Mouse (Mus musculus) ES-Bruce4 (cell line): Measurements from ENCODE around the gene Hba-a1. TPM values are rescaled to one million over a fixed set of nuclear protein-coding genes. Genes with fewer than 3 reads are reported as not detected.

Source experiments
- H3K27ac ChIP-seq: 2 replicates; pipeline ENCODE4 v1.5.1; 2012; ENCODE audit warnings: low read length, inconsistent platforms; ENCODE audit not compliant: insufficient read depth
- H3K27me3 ChIP-seq: 2 replicates; pipeline ENCODE4 v1.6.1; 2012; ENCODE audit warnings: mild to moderate bottlenecking, low read length, inconsistent platforms; ENCODE audit not compliant: control insufficient read depth, poor library complexity, insufficient read depth, severe bottlenecking
- H3K36me3 ChIP-seq: 2 replicates; pipeline ENCODE4 v1.6.1; 2012; ENCODE audit warnings: inconsistent platforms, mild to moderate bottlenecking, low read length, moderate library complexity; ENCODE audit not compliant: control insufficient read depth, poor library complexity, insufficient read depth, severe bottlenecking
- H3K4me1 ChIP-seq: one replicate; pipeline ENCODE4 v1.8.1; 2011; ENCODE audit warnings: low read length; ENCODE audit not compliant: control insufficient read depth, insufficient read depth
- H3K4me3 ChIP-seq: 2 replicates; pipeline ENCODE4 v1.5.1; 2011; ENCODE audit warnings: low read depth, mild to moderate bottlenecking, low read length
- H3K9ac ChIP-seq: 2 replicates; pipeline ENCODE4 v1.6.1; 2012; ENCODE audit warnings: low read depth, mild to moderate bottlenecking, inconsistent platforms; ENCODE audit not compliant: poor library complexity, severe bottlenecking
- H3K9me3 ChIP-seq: replicated peaks from 2 replicates; pipeline ENCODE4 v1.6.1; 2012; ENCODE audit warnings: mild to moderate bottlenecking, low read length, inconsistent platforms; ENCODE audit not compliant: control insufficient read depth, poor library complexity, insufficient read depth, severe bottlenecking
- CTCF ChIP-seq: IDR thresholded peaks from one replicate; pipeline ENCODE4 v1.8.1; 2011; ENCODE audit warnings: low read depth, low read length
- EP300 ChIP-seq: IDR thresholded peaks from 2 replicates; pipeline ENCODE4 v1.6.1; 2011; ENCODE audit warnings: low read depth, low read length; ENCODE audit not compliant: insufficient read depth
- POLR2A ChIP-seq: IDR thresholded peaks from one replicate; pipeline ENCODE4 v1.8.1; 2011; ENCODE audit warnings: low read length; ENCODE audit not compliant: insufficient read depth
- polyA plus RNA-seq: library from polyadenylated mRNA; stranded (reverse); fragments of >200 nt; gene quantifications from 2 replicates; pipeline ENCODE4 v1.2.4, GENCODE M21; 2011; ENCODE audit warnings: low read depth; ENCODE audit not compliant: missing spikeins, insufficient read depth, insufficient read length

Hba-a1 gene
- polyA plus RNA-seq, 1 experiment = 1.6 TPM

GRCm38 (mm10) chr11:32256146-32256545 lies 27.2 kb upstream of the Hba-a1 start:
- Histone ChIP-seq H3K9ac (no peak overlapping the region), H3K27ac (no peak overlapping the region), H3K4me3 (no peak overlapping the region), H3K36me3 (0 out of 2 replicates have a peak, but pooled peaks cover 2% of the 10 kb centered on the region), H3K9me3 (no peaks in the 10 kb centered on the region), H3K27me3 (no peaks in the 10 kb centered on the region), H3K4me1 (no peaks in the 10 kb centered on the region)
- TF ChIP-seq POLR2A (no peak), CTCF (no peak), EP300 (no peak)

- Histone ChIP-seq H3K27ac (no peak overlapping the region), H3K36me3 (0 out of 2 replicates have a peak, but pooled peaks cover 2% of the 10 kb centered on the region), H3K4me1 (no peaks in the 10 kb centered on the region), H3K27me3 (no peaks in the 10 kb centered on the region), H3K9ac (no peak overlapping the region), H3K4me3 (no peak overlapping the region), H3K9me3 (no peaks in the 10 kb centered on the region)
- no peak for TF ChIP-seq CTCF
- no peak for TF ChIP-seq POLR2A
- no peak for TF ChIP-seq EP300
These were observed 26.7 kb upstream of the Hba-a1 start for GRCm38 (mm10) chr11:32256566-32256965.

- Histone ChIP-seq H3K4me1 (no peaks in the 10 kb centered on the region), H3K27me3 (no peaks in the 10 kb centered on the region), H3K9ac (no peak overlapping the region), H3K36me3 (no peaks in the 10 kb centered on the region), H3K9me3 (no peaks in the 10 kb centered on the region), H3K27ac (no peak overlapping the region), H3K4me3 (no peak overlapping the region)
- TF ChIP-seq EP300 = no peak
- no peak for TF ChIP-seq CTCF
- no peak for TF ChIP-seq POLR2A
These were observed 20.5 kb upstream of the Hba-a1 start for GRCm38 (mm10) chr11:32262674-32263415.

- TF ChIP-seq CTCF (no peak), EP300 (no peak), POLR2A (no peak)
- H3K9ac ChIP-seq = no peak overlapping the region
These were observed 18.1 kb upstream of the Hba-a1 start for GRCm38 (mm10) chr11:32265117-32265738.

GRCm38 (mm10) chr11:32266194-32266593 lies 17.1 kb upstream of the Hba-a1 start:
- Histone ChIP-seq H3K9ac (peak overlapping the region; percentile 91), H3K9me3 (no peaks in the 10 kb centered on the region), H3K36me3 (no peaks in the 10 kb centered on the region), H3K27ac (no peak overlapping the region), H3K27me3 (no peaks in the 10 kb centered on the region), H3K4me1 (no peaks in the 10 kb centered on the region), H3K4me3 (no peak overlapping the region)
- TF ChIP-seq CTCF (no peak), POLR2A (no peak), EP300 (no peak)

More at GRCm38 (mm10) chr11:32265117-32265738, 18.1 kb upstream of the Hba-a1 start:
- Histone ChIP-seq H3K9me3 (no peaks in the 10 kb centered on the region), H3K27ac (no peak overlapping the region), H3K4me3 (no peak overlapping the region), H3K36me3 (no peaks in the 10 kb centered on the region), H3K27me3 (no peaks in the 10 kb centered on the region), H3K4me1 (no peaks in the 10 kb centered on the region)

- H3K36me3 ChIP-seq = no peaks in the 10 kb centered on the region
- peak overlapping the region; percentile 78; the same call in 1 of the 2 replicates for H3K27ac ChIP-seq
- no peaks in the 10 kb centered on the region for H3K4me1 ChIP-seq
- TF ChIP-seq CTCF = no peak
- no peak for TF ChIP-seq EP300
- TF ChIP-seq POLR2A = no peak
- no peaks in the 10 kb centered on the region for H3K9me3 ChIP-seq
- peak overlapping the region; percentile 91 for H3K9ac ChIP-seq
- H3K27me3 ChIP-seq = no peaks in the 10 kb centered on the region
- H3K4me3 ChIP-seq = peak overlapping the region; percentile 96
These were observed 16.5 kb upstream of the Hba-a1 start for GRCm38 (mm10) chr11:32266776-32267175.
